Mouse (Mus musculus) R1 (cell line): ENCODE results near the gene Scpep1.
"Not testable (repeated sequence)": the region's sequence is repeated elsewhere in the genome, so short reads cannot be mapped to it uniquely, and the experiment has no call there.

Source experiments
- DNase-seq: peaks from one replicate; pipeline ENCODE4 v3.0.0-alpha.2; 2018; ENCODE audit warnings: low read depth, low spot score

Gene Scpep1

GRCm38 (mm10) chr11:88955217-88955969, at the start of gene Scpep1:
TSS of gene Scpep1 (minus strand) at chr11:88955465.
- peak; percentile 96 for DNase-seq

DNA sequence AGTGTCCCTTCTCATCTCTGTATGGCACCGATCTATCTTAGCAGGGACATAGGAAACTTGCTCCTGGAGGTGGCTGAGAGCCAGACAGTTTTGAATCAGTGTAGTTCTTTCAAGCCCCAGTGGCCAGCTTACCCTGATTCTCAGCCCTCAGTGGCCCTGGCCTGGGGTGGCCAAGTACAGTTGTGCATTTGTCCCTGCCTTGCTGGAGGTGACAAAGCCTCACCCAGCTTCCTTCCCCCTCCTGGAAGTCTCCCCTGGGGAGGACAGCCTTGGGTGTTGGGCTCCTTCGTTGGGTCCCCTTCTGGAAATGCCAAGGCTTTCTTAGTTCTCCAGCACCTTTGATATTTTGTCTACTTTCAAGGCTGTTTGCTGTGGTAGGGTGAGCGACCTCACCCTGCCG, 48.5 kb upstream of the Scpep1 start:
- DNase-seq: no peak

DNA sequence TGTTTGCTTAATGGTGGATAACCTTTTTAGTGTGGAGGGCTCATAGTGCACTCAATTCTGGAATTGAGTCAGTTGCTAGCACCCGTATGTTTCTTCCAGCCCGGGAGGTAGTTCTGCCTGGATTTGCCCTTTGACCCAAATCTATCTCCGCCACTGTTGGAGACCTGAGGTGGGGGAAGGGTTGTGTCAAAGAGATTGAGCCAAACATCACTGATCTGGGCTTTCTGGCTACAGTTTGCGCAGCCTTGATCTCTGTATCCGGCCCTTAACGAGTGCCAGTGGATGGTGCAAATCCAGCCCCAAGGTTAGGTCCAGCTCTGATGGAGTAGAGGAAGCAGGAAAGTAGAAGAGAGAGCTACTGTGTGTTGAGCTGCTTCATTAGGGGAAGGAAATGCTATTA, 47.8 kb upstream of the Scpep1 start:
- peak; percentile 54 for DNase-seq

- no peak for DNase-seq
Measured at GRCm38 (mm10) chr11:89002621-89003020, 47.4 kb upstream of the Scpep1 start.

- DNase-seq: no peak
Measured at GRCm38 (mm10) chr11:89002068-89002467, 46.8 kb upstream of the Scpep1 start.

DNA sequence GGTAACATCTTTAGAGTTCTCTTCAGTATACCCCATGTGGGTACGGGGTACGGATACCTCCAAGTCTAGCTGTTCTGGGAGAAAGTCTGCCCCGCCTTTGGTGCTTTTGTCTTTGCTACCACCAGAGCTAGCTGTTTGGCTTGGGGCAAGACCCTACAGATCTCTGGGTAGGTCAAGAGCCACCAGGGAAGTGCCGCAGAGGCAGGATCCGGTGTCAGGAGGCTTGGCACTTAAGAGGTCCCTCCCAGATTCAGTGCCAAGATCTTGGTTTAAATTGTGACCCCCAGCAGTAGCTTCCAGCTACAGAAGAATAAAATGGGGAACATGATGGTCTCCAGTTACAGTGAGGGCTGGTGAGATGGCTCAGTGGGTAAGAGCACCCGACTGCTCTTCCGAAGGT, 46.3 kb upstream of the Scpep1 start:
- peak; percentile 61 for DNase-seq

GRCm38 (mm10) chr11:89000527-89000819, 45.2 kb upstream of the Scpep1 start:
- DNase-seq: no peak

DNA sequence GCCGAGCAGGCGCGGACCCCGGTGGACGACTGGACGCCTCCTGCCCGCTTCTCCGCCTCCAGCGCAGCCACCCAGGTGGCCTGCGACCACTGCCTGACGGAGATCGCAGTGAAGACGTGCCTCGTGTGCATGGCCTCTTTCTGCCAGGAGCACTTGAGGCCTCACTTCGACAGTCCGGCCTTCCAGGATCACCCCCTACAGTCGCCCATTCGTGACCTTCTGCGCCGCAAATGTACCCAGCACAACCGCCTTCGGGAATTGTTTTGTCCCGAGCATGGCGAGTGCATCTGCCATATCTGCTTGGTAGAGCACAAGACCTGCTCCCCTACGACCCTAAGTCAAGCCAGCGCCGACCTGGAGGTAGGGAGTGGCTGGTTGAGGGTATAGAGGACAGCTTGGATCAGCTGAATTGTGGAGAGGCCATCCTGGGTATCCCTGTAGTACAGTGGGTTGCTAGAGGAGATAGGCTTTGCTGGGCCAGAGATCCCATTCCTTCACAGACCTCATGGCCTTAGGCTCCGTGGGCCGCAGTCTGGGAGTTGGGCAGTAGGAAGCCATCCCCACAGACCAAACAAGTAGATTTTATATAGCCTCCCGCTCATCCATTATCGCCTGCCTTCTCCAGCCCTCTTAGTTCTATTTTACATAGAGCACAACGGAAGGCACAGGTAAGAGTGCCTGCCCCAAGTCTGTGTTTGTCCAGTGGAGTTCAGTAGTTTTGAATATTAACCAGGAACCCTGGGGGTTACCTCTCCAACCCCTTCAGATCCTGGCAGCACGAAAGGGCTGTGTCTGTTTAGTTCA, 44.7 kb upstream of the Scpep1 start:
- peak; percentile 44 for DNase-seq

GRCm38 (mm10) chr11:88998974-88999722, 43.9 kb upstream of the Scpep1 start, which contains the start of gene Trim25:
TSS of gene Trim25 (plus strand) at chr11:88999376.
- DNase-seq: peak; percentile 96

GRCm38 (mm10) chr11:88998406-88998805, 43.1 kb upstream of the Scpep1 start:
- peak; percentile 53 for DNase-seq

DNA sequence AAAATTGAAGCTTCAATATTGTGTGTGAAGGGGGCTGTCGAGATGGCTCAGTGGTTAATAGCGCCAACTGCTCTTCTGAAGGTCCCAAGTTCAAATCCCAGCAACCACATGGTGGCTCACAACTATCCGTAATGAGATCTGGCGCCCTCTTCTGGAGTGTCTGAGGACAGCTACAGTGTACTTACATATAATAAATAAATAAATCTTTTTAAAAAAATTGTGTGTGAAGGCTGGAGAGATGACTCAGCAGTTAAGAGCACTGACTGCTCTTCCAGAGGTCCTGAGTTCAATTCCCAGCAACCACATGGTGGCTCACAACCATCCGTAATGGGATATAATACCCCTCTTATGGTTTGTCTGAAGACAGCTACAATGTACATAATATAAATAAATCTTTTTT, 42.1 kb upstream of the Scpep1 start:
- DNase-seq: not testable (repeated sequence)

GRCm38 (mm10) chr11:88996427-88996826, 41.2 kb upstream of the Scpep1 start:
- DNase-seq: peak; percentile 91

DNA sequence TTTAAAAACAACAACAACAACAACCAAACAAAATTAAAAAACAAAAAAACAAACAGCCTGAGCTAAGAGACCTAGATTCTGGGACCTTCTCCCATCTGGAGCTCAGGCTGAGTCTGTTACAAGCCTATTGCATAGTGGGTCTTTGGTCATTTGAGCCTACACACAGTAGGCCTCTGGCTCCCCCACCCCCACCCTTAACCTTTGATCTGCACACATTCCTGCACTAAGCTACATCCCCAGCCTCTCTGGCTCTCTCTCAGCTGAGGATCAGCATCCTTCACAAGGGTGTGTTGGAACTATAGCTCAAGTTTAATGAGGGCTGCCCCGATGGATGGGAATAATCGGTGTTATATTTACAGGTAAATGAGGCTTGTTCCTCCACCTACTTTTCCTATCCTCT, 40.4 kb upstream of the Scpep1 start:
- DNase-seq: peak; percentile 88

DNA sequence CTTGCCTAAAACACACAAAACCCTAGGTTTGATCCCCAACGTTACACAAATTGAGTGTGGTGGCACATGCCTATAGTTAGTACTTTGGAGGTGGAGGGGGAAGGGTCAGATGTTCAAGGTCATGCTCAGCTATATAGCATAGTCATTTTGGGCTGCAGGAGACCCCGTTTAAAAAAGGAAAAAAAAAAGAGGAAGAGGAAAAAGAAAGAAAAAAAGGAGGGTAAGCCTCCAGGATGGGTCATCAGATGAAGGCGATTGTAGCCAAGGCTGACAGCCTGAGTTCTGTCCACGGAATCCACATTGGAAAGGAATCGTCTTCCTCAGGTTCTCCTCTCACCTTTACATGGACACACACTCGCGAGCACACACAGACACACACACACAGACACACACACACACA, 39.2 kb upstream of the Scpep1 start:
- DNase-seq: no peak

DNA sequence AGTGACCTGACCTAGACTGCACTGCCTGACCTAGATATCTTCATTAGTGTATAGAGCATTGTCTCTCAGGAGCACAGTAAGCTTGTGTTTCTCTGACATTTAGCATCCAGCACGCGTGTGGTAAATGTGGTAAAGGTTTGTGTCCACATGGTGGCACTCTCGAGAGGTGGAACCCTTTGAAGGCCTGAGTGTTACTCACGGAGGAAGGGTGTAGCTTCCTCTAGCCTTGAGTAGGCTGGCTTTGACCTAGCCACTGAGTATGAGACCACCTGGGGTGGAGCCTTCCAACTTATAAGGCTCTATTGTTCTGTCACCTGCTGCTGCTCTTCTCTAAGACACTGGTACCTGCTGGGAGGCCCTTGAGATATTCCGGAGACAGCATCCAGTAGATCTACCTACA, 38.4 kb upstream of the Scpep1 start:
- DNase-seq: peak; percentile 99

DNA sequence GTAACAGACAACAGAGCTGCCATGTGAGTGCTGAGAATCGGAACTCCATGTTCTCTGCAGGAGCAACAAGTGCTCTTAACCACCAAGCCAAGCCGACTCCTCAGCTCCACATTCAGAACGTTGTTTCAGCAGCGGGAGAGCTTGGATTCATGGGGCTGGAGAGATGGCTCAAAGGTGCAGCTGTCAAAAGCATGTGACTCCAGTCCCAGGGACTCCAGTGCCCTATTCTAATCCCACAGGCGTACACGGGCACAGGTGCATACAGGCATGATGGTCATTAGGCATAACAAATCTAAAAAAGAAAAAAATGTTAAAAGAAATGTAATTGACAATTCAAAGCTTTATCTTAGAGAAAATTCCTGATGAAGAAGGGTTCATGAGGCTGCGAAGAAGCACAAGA, 37.9 kb upstream of the Scpep1 start:
- DNase-seq: no peak

GRCm38 (mm10) chr11:88989530-88989929, 34.3 kb upstream of the Scpep1 start:
- DNase-seq: peak; percentile 89

- no peak for DNase-seq
Measured at GRCm38 (mm10) chr11:88988956-88989355, 33.7 kb upstream of the Scpep1 start.

DNA sequence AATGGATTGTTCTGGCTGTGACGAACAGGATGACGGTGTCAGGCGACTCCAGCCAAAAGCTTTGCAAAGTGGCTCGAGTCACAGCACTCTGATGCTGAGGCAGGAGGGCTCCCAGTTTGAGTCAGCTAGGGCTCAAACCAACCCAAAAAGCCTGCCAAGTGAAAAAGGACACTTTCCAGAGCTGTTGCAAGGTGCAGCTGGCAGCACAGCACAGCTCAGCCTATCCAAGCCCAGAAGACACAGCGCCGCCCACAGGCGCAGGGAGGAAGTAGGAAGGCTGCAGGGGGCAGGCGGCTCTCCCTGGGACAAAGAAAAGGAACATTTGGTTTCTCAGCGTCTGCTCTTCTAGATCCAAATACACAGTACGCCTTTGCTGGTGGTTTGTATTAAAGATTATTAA, 31.4 kb upstream of the Scpep1 start:
- peak; percentile 54 for DNase-seq

GRCm38 (mm10) chr11:88981337-88981736, 26.1 kb upstream of the Scpep1 start:
- no peak for DNase-seq

GRCm38 (mm10) chr11:88977188-88977587, 21.9 kb upstream of the Scpep1 start:
- no peak for DNase-seq

DNA sequence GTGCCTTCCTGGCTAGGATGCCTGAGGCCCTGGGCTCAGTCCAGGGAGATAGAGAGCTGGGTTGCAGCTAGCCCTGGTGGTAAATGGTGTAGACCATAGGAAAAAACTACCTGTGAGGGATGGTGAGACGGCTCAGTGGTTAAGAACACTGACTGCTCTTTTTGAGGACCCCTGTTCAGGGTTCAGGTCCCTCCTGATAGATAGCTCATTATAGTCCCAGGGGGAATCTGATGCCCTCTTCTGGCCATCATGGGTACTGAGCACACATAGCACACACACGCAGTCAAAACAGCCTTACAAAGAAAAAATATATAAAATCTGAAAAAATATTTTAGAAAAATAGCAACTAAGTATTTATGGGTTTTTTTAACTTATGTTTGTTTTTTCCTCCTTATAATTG, 21.1 kb upstream of the Scpep1 start:
- DNase-seq: peak; percentile 67
